Mouse (Mus musculus) lung, embryonic 16.5 days (tissue): ENCODE data around the gene Fam120b. TPM values are rescaled to one million over a fixed set of nuclear protein-coding genes. Genes with fewer than 3 reads are reported as not detected.

Experiments
- ATAC-seq: fragments of 200-750 bp; cut with Nextera tagmentation; 2 replicates; pipeline ENCODE4 v1.8.0; 2017; ENCODE audit warnings: low read depth, mild to moderate bottlenecking, moderate library complexity
- H3K27ac ChIP-seq: fragments of 300-500 bp; sonication (generic); 2 replicates; pipeline ENCODE4 v1.5.1; 2014; ENCODE audit warnings: mild to moderate bottlenecking, control low read depth, low read length
- H3K27me3 ChIP-seq: fragments of 300-500 bp; sonication (generic); 2 replicates; pipeline ENCODE4 v1.6.1; 2014; ENCODE audit warnings: low read depth, low read length, mixed read lengths; ENCODE audit not compliant: control insufficient read depth, insufficient read depth
- H3K36me3 ChIP-seq: fragments of 300-500 bp; sonication (generic); 2 replicates; pipeline ENCODE4 v1.6.1; 2014; ENCODE audit warnings: low read length; ENCODE audit not compliant: control insufficient read depth, insufficient read depth
- H3K4me1 ChIP-seq: fragments of 300-500 bp; sonication (generic); replicated peaks from 2 replicates; pipeline ENCODE4 v1.6.1; 2014; ENCODE audit warnings: low read length, mixed read lengths; ENCODE audit not compliant: control insufficient read depth, insufficient read depth
- H3K4me2 ChIP-seq: fragments of 300-500 bp; sonication (generic); 2 replicates; pipeline ENCODE4 v1.6.1; 2014; ENCODE audit warnings: low read depth, low read length, control low read depth
- H3K4me3 ChIP-seq: fragments of 300-500 bp; sonication (generic); 2 replicates; pipeline ENCODE4 v1.5.1; 2014; ENCODE audit warnings: mild to moderate bottlenecking, low read length, control low read depth
- H3K9ac ChIP-seq: fragments of 300-500 bp; sonication (generic); 2 replicates; pipeline ENCODE4 v1.6.1; 2014; ENCODE audit warnings: low read length, control low read depth
- H3K9me3 ChIP-seq: fragments of 300-500 bp; sonication (generic); 2 replicates; pipeline ENCODE4 v1.6.1; 2016; ENCODE audit warnings: low read length; ENCODE audit not compliant: control insufficient read depth
- WGBS: fragments of 180-500 bp; shearing (Covaris S2); extraction: QIAGEN DNeasy Blood & Tissue Kit; methylation state at CpG from one replicate; pipeline ENCODE4 v1.1.7; 2014; 5-methylcytosine and 5-hydroxymethylcytosine counted together
- polyA plus RNA-seq: library from polyadenylated mRNA; unstranded; fragments of >200 nt; fragmentation: Nextera tagmentation; extraction: Ambion mirVana; gene quantifications from 2 replicates; pipeline ENCODE4 v1.2.1, GENCODE M21; 2015

The Fam120b gene
- polyA plus RNA-seq, 1 experiment from 2014 or later: 26.1 TPM

GRCm38 (mm10) chr17:15467669-15468068 lies 71.7 kb downstream of the Fam120b start:
- Histone ChIP-seq H3K27ac (no peak overlapping the region), H3K4me3 (no peak overlapping the region), H3K9ac (no peak overlapping the region), H3K27me3 (no peaks in the 10 kb centered on the region), H3K4me1 (no peaks in the 10 kb centered on the region), H3K36me3 (peaks cover 13% of the 10 kb centered on the region), H3K9me3 (no peaks in the 10 kb centered on the region), H3K4me2 (no peak overlapping the region)
- WGBS: 17% methylated on average over 5 of the region's 5 CpGs
- ATAC-seq: peak; percentile 49; the same call in 1 of the 2 replicates

- Histone ChIP-seq H3K9me3 (no peaks in the 10 kb centered on the region), H3K9ac (no peak overlapping the region), H3K4me2 (no peak overlapping the region), H3K4me3 (no peak overlapping the region), H3K27ac (no peak overlapping the region), H3K27me3 (no peaks in the 10 kb centered on the region), H3K36me3 (peaks cover 44% of the 10 kb centered on the region), H3K4me1 (no peaks in the 10 kb centered on the region)
- WGBS: 80% methylated on average over 4 of the region's 4 CpGs
- no peak for ATAC-seq
Observed at GRCm38 (mm10) chr17:15472671-15473070, 76.7 kb downstream of the Fam120b start.

Other genes with a start within 250 kb of the Fam120b start
- gene Dll1, start 19.3 kb upstream of the Fam120b start, polyA plus RNA-seq: 4.4 and 7.1 TPM in 2 replicates
- gene Psmb1, start 103.5 kb downstream of the Fam120b start, polyA plus RNA-seq: 250 and 259 TPM in 2 replicates
- gene Tbp, start 103.7 kb downstream of the Fam120b start, polyA plus RNA-seq: 46.9 and 47.3 TPM in 2 replicates
- gene Pdcd2, start 131.1 kb downstream of the Fam120b start, polyA plus RNA-seq: 29.6 and 33.6 TPM in 2 replicates
- gene Prdm9, start 168.2 kb downstream of the Fam120b start, polyA plus RNA-seq: 1.9 and 2.6 TPM in 2 replicates